8 mouse cellular contexts compared by ENCODE assay signal in the genomic region with DNA sequence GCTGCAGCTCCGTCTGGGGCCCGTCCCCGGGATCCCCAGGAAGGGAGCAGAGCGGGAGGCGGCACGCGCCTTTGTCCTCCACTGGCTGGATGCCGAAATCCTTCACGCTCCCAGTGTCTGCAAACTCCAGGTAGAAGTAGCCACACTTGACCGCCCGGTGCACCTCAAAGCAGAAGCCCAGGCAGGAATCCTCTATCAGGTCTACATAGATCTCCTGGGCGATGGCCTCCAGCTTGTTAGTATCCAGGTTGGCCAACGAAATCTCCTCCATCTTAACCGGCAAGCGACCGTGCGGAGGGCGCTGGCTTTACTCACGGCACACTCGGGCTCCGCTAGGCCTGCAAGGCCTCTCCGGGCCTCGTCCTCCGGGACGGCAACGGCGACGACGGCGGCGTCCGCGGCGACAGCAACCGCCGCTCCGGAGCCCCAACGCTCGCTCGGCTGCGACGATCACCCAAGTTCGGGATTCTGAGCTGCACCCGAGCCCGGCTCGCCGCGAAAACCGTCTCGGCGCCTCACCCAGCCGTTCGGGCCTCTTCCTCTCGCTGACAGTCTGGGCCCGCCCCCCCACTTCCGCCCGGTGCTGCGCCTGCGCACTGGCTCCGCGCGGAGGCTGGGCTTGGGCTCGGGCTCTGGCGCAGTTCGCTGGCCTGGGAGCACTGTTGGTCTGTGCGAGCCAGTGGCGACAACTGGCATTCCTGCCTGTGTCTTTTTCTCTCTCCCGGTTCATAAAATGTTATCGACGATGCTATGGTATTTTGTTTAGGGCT. TPM values are rescaled to one million over a fixed set of nuclear protein-coding genes. Genes with fewer than 3 reads are reported as not detected.
A peak's percentile ranks its signal among the peaks of the same experiment; 100 is the strongest.
DNase-seq lines count a peak whose midpoint lies in the region; ATAC-seq and TF ChIP-seq lines count a peak whose summit lies in the region.

Gene Atxn7l3b, minus strand, starts transcription at position 550 of the 770 bp plus-strand sequence.

- peak within 1 kb of the TSS; percentile 82 for H3K4me2 ChIP-seq in heart, embryonic 15.5 days
- H3K4me2 ChIP-seq in liver, embryonic 14.5 days (ENCODE audit: low read depth) = peak within 1 kb of the TSS; percentile 75
- peak within 1 kb of the TSS; percentile 76 for H3K4me2 ChIP-seq in neural tube, embryonic 11.5 days (ENCODE audit: low read depth)
- peak within 1 kb of the TSS; percentile 84 for H3K4me2 ChIP-seq in stomach, postnatal 0 days (replicated peaks; ENCODE audit: low read depth)

- peaks cover 44% of the 10 kb centered on the region for H3K36me3 ChIP-seq in forebrain, embryonic 10.5 days (replicated peaks)
- H3K36me3 ChIP-seq in heart, embryonic 15.5 days = peaks cover 21% of the 10 kb centered on the region
- H3K36me3 ChIP-seq in liver, embryonic 14.5 days (replicated peaks; ENCODE audit: control insufficient read depth, insufficient read depth, low read depth) = no peaks in the 10 kb centered on the region; the same call in none of the 2 replicates
- peaks cover 11% of the 10 kb centered on the region; the same call in 1 of the 2 replicates for H3K36me3 ChIP-seq in neural tube, embryonic 11.5 days (ENCODE audit: control insufficient read depth, insufficient read depth, low read length)
- H3K36me3 ChIP-seq in stomach, postnatal 0 days (ENCODE audit: control insufficient read depth, insufficient read depth, low read length) = peaks cover 4% of the 10 kb centered on the region; the same call in 1 of the 2 replicates

- H3K27me3 ChIP-seq in forebrain, embryonic 10.5 days (ENCODE audit: poor library complexity, severe bottlenecking) = no peaks in the 10 kb centered on the region
- no peaks in the 10 kb centered on the region for H3K27me3 ChIP-seq in heart, embryonic 15.5 days
- H3K27me3 ChIP-seq in liver, embryonic 14.5 days (ENCODE audit: control insufficient read depth, insufficient read depth, low read length) = no peaks in the 10 kb centered on the region
- H3K27me3 ChIP-seq in neural tube, embryonic 11.5 days (ENCODE audit: control insufficient read depth, insufficient read depth, low read length) = no peaks in the 10 kb centered on the region
- no peaks in the 10 kb centered on the region for H3K27me3 ChIP-seq in stomach, postnatal 0 days (ENCODE audit: control insufficient read depth, insufficient read depth, low read length)

- H3K4me3 ChIP-seq in forebrain, embryonic 10.5 days = peak within 1 kb of the TSS; percentile 85
- H3K4me3 ChIP-seq in heart, embryonic 15.5 days = peak within 1 kb of the TSS; percentile 80
- H3K4me3 ChIP-seq in liver, embryonic 14.5 days (ENCODE audit: insufficient read depth in 1 of 2, low read depth in 2 of 2, low read length in 2 of 2) = peak within 1 kb of the TSS; percentile 88 to 91
- peak within 1 kb of the TSS; percentile 85 for H3K4me3 ChIP-seq in neural tube, embryonic 11.5 days (ENCODE audit: low read depth, low read length)
- peak within 1 kb of the TSS; percentile 80 for H3K4me3 ChIP-seq in stomach, postnatal 0 days (ENCODE audit: low read depth, low read length)

- H3K9ac ChIP-seq in heart, embryonic 15.5 days = peak within 1 kb of the TSS; percentile 98
- H3K9ac ChIP-seq in liver, embryonic 14.5 days (replicated peaks) = peak within 1 kb of the TSS; percentile 90
- peak within 1 kb of the TSS; percentile 95 for H3K9ac ChIP-seq in neural tube, embryonic 11.5 days (ENCODE audit: low read length)
- H3K9ac ChIP-seq in stomach, postnatal 0 days (ENCODE audit: low read length) = peak within 1 kb of the TSS; percentile 98

- no peak for TF ChIP-seq EP300 in liver, embryonic 14.5 days (IDR thresholded peaks at IDR 0.05; ENCODE audit: low read depth)
- no peak for TF ChIP-seq EP300 in stomach, postnatal 0 days (optimal IDR thresholded peaks at IDR 0.05)

- DNase-seq in CD8-positive naive resting alpha-beta T cell, adult 2 months (ENCODE audit: low read depth in 2 of 2, low spot score in 2 of 2) = peak; percentile 91 to 92
- DNase-seq in c-Kit-positive CD71-negative TER-119-negative erythroid progenitor cells, embryonic 14.5 days (ENCODE audit: low read depth) = peak; percentile 52
- peak; percentile 93 for DNase-seq in forebrain, embryonic 10.5 days (ENCODE audit: extremely low spot score, low spot score)
- DNase-seq in kidney, postnatal 25 days = peak; percentile 94 to 96
- DNase-seq in liver, embryonic 14.5 days (ENCODE audit: low read depth in 3 of 3, low spot score in 3 of 3) = peak; percentile 71 to 77 (median 75)
- peak; percentile 96 for DNase-seq in neural tube, embryonic 11.5 days (ENCODE audit: low spot score)
- DNase-seq in stomach, postnatal 0 days (ENCODE audit: low spot score) = peak; percentile 96

- TF ChIP-seq CTCF in liver, embryonic 14.5 days (IDR thresholded peaks at IDR 0.05; ENCODE audit: low read depth) = 0 out of 2 replicates have a peak, but pooled peaks have one; percentile 2
- 0 out of 2 replicates have a peak, but pooled peaks have one; percentile 15 for TF ChIP-seq CTCF in stomach, postnatal 0 days (IDR thresholded peaks at IDR 0.05; ENCODE audit: low read depth)

- 1% methylated on average over 70 of the region's 70 CpGs for WGBS in forebrain, embryonic 10.5 days
- WGBS in heart, embryonic 15.5 days = under 1% methylated on average over 62 of the region's 70 CpGs
- WGBS in liver, embryonic 14.5 days (ENCODE audit: insufficient replicate concordance) = 1% methylated on average over 70 of the region's 70 CpGs
- WGBS in neural tube, embryonic 11.5 days = under 1% methylated on average over 70 of the region's 70 CpGs
- WGBS in stomach, postnatal 0 days = 1% methylated on average over 70 of the region's 70 CpGs

- H3K9me3 ChIP-seq in forebrain, embryonic 10.5 days = peaks cover 10% of the 10 kb centered on the region; the same call in 1 of the 2 replicates
- no peaks in the 10 kb centered on the region for H3K9me3 ChIP-seq in heart, embryonic 15.5 days (replicated peaks)
- no peaks in the 10 kb centered on the region for H3K9me3 ChIP-seq in liver, embryonic 14.5 days (ENCODE audit: control insufficient read depth, low read length)
- no peaks in the 10 kb centered on the region for H3K9me3 ChIP-seq in neural tube, embryonic 11.5 days (ENCODE audit: control insufficient read depth, low read length)
- no peaks in the 10 kb centered on the region for H3K9me3 ChIP-seq in stomach, postnatal 0 days (ENCODE audit: control insufficient read depth, low read length)

- peak; percentile 100 for ATAC-seq in heart, embryonic 15.5 days (replicated peaks; ENCODE audit: insufficient number of reproducible peaks, insufficient read depth, low FRiP score, low read depth)
- peak; percentile 99 for ATAC-seq in liver, embryonic 14.5 days (ENCODE audit: insufficient read depth)
- ATAC-seq in neural tube, embryonic 11.5 days (ENCODE audit: insufficient read depth, low FRiP score, low TSS enrichment) = peak; percentile 100
- ATAC-seq in stomach, postnatal 0 days (ENCODE audit: low FRiP score, low TSS enrichment) = peak; percentile 100

- H3K4me1 ChIP-seq in forebrain, embryonic 10.5 days = peaks cover 29% of the 10 kb centered on the region
- H3K4me1 ChIP-seq in heart, embryonic 15.5 days (replicated peaks) = peaks cover 25% of the 10 kb centered on the region
- H3K4me1 ChIP-seq in liver, embryonic 14.5 days (replicated peaks; ENCODE audit: control insufficient read depth in 2 of 2, insufficient read depth in 2 of 2, low read length in 1 of 2) = peaks cover 8 to 14% of the 10 kb centered on the region in 2 experiments; a peak in 3 of 4 replicates
- H3K4me1 ChIP-seq in neural tube, embryonic 11.5 days (ENCODE audit: control insufficient read depth, insufficient read depth, low read length) = peaks cover 12% of the 10 kb centered on the region
- 0 out of 2 replicates have a peak, but pooled peaks cover 2% of the 10 kb centered on the region for H3K4me1 ChIP-seq in stomach, postnatal 0 days (replicated peaks; ENCODE audit: control insufficient read depth, insufficient read depth)

- H3K27ac ChIP-seq in forebrain, embryonic 10.5 days = peak within 1 kb of the TSS; percentile 98
- peak within 1 kb of the TSS; percentile 97 for H3K27ac ChIP-seq in heart, embryonic 15.5 days
- peak within 1 kb of the TSS; percentile 69 for H3K27ac ChIP-seq in liver, embryonic 14.5 days
- peak within 1 kb of the TSS; percentile 84 for H3K27ac ChIP-seq in neural tube, embryonic 11.5 days (ENCODE audit: low read depth, low read length)
- peak within 1 kb of the TSS; percentile 97 for H3K27ac ChIP-seq in stomach, postnatal 0 days (replicated peaks)

RNA-seq across cellular contexts. Expression of gene Atxn7l3b, which starts in this region (rescaled TPM):
- polyA plus RNA-seq in forebrain, embryonic 10.5 days (2016; fragmentation: Nextera tagmentation; extraction: Ambion mirVana) = 180 and 193 TPM in 2 replicates
- 105 and 122 TPM in 2 replicates for polyA plus RNA-seq in heart, embryonic 15.5 days (2015; fragmentation: Nextera tagmentation; extraction: Ambion mirVana)
- polyA plus RNA-seq in liver, embryonic 14.5 days (2012; rRNA removed) = 11.2 and 14.2 TPM in 2 replicates
- 30.0 and 35.8 TPM in 2 replicates for polyA plus RNA-seq in liver, embryonic 14.5 days (2014; fragmentation: Nextera tagmentation; extraction: Ambion mirVana)
- polyA plus RNA-seq in neural tube, embryonic 11.5 days (2014; fragmentation: Nextera tagmentation; extraction: Ambion mirVana) = 272 and 275 TPM in 2 replicates
- 143 and 148 TPM in 2 replicates for polyA plus RNA-seq in stomach, postnatal 0 days (2015; fragmentation: Nextera tagmentation; extraction: Ambion mirVana)

Comparison
In these comparisons a context has a peak if more than half of its experiments do, and no peak if none do; other contexts are left out.
1. Peak in every context shown above with its lines: DNase-seq, ATAC-seq, H3K4me3 ChIP-seq and H3K27ac ChIP-seq.